Mouse (Mus musculus) stomach, embryonic 14.5 days (tissue): ENCODE results near the gene Srgap3. TPM values are rescaled to one million over a fixed set of nuclear protein-coding genes. Genes with fewer than 3 reads are reported as not detected.
"Not testable (repeated sequence)": the region's sequence is repeated elsewhere in the genome, so short reads cannot be mapped to it uniquely, and the experiment has no call there.

ENCODE experiments used
- ATAC-seq: fragments of 200-750 bp; cut with Nextera tagmentation; 2 replicates; pipeline ENCODE4 v1.8.0; 2017; ENCODE audit warnings: low read depth, moderate TSS enrichment; ENCODE audit not compliant: insufficient number of reproducible peaks, insufficient read depth, low FRiP score
- H3K27ac ChIP-seq: fragments of 300-500 bp; sonication (generic); 2 replicates; pipeline ENCODE4 v1.5.1; 2014; ENCODE audit warnings: mild to moderate bottlenecking, low read length, moderate library complexity, mixed read lengths
- H3K27me3 ChIP-seq: fragments of 300-500 bp; sonication (generic); 2 replicates; pipeline ENCODE4 v1.6.1; 2014; ENCODE audit warnings: low read length, control low read depth, mixed read lengths; ENCODE audit not compliant: control insufficient read depth, insufficient read depth
- H3K36me3 ChIP-seq: fragments of 300-500 bp; sonication (generic); 2 replicates; pipeline ENCODE4 v1.6.1; 2014; ENCODE audit warnings: mild to moderate bottlenecking, control low read depth, low read length, moderate library complexity, mixed read lengths; ENCODE audit not compliant: control insufficient read depth, insufficient read depth
- H3K4me1 ChIP-seq: fragments of 300-500 bp; sonication (generic); 2 replicates; pipeline ENCODE4 v1.6.1; 2014; ENCODE audit warnings: low read length, control low read depth, mixed read lengths; ENCODE audit not compliant: control insufficient read depth, insufficient read depth
- H3K4me2 ChIP-seq: fragments of 300-500 bp; sonication (generic); replicated peaks from 2 replicates; pipeline ENCODE4 v1.6.1; 2014; ENCODE audit warnings: low read depth, low read length, control low read depth
- H3K4me3 ChIP-seq: fragments of 300-500 bp; sonication (generic); 2 replicates; pipeline ENCODE4 v1.5.1; 2014; ENCODE audit warnings: low read depth, low read length, control low read depth
- H3K9ac ChIP-seq: fragments of 300-500 bp; sonication (generic); replicated peaks from 2 replicates; pipeline ENCODE4 v1.6.1; 2014; ENCODE audit warnings: low read depth, mild to moderate bottlenecking, control low read depth, low read length, moderate library complexity, mixed read lengths
- H3K9me3 ChIP-seq: fragments of 300-500 bp; sonication (generic); 2 replicates; pipeline ENCODE4 v1.6.1; 2016; ENCODE audit warnings: low read depth, low read length, control low read depth; ENCODE audit not compliant: control insufficient read depth
- WGBS: fragments of 180-500 bp; shearing (Covaris S2); extraction: QIAGEN DNeasy Blood & Tissue Kit; methylation state at CpG from one replicate; pipeline ENCODE4 v1.1.7; 2014; 5-methylcytosine and 5-hydroxymethylcytosine counted together
- polyA plus RNA-seq: library from polyadenylated mRNA; unstranded; fragments of >200 nt; fragmentation: Nextera tagmentation; extraction: Ambion mirVana; gene quantifications from 2 replicates; pipeline ENCODE4 v1.2.1, GENCODE M21; 2014

Srgap3 gene
- polyA plus RNA-seq, 1 experiment from 2014 or later = 15.3 TPM

GRCm38 (mm10) chr6:112725468-112725867 lies 221.6 kb downstream of the Srgap3 start:
- no peaks in the 10 kb centered on the region; the same call in 1 of the 2 replicates for H3K36me3 ChIP-seq
- H3K4me2 ChIP-seq = no peak overlapping the region
- H3K9ac ChIP-seq = no peak overlapping the region
- H3K4me1 ChIP-seq = 0 out of 2 replicates have a peak, but pooled peaks cover 5% of the 10 kb centered on the region
- H3K9me3 ChIP-seq = no peaks in the 10 kb centered on the region
- H3K27me3 ChIP-seq = no peaks in the 10 kb centered on the region
- H3K27ac ChIP-seq = no peak overlapping the region
- no peak overlapping the region for H3K4me3 ChIP-seq
- ATAC-seq = no peak
- 83% methylated on average over 4 of the region's 4 CpGs for WGBS

GRCm38 (mm10) chr6:112720409-112721080 lies 226.5 kb downstream of the Srgap3 start:
- ATAC-seq = no peak
- no peak overlapping the region for H3K4me2 ChIP-seq
- H3K27me3 ChIP-seq = no peaks in the 10 kb centered on the region
- H3K36me3 ChIP-seq = no peaks in the 10 kb centered on the region; the same call in 1 of the 2 replicates
- no peak overlapping the region for H3K9ac ChIP-seq
- no peaks in the 10 kb centered on the region for H3K4me1 ChIP-seq
- H3K27ac ChIP-seq = no peak overlapping the region
- H3K4me3 ChIP-seq = no peak overlapping the region
- WGBS = 87% methylated on average over 5 of the region's 5 CpGs
- no peaks in the 10 kb centered on the region for H3K9me3 ChIP-seq

GRCm38 (mm10) chr6:112719983-112720382 lies 227.1 kb downstream of the Srgap3 start:
- H3K9me3 ChIP-seq = no peaks in the 10 kb centered on the region
- H3K4me1 ChIP-seq = no peaks in the 10 kb centered on the region
- H3K4me2 ChIP-seq = no peak overlapping the region
- no peaks in the 10 kb centered on the region; the same call in 1 of the 2 replicates for H3K36me3 ChIP-seq
- no peak for ATAC-seq
- H3K27me3 ChIP-seq = no peaks in the 10 kb centered on the region
- H3K27ac ChIP-seq = no peak overlapping the region
- H3K9ac ChIP-seq = no peak overlapping the region
- WGBS = 100% methylated on average over 1 of the region's 1 CpGs
- H3K4me3 ChIP-seq = no peak overlapping the region

GRCm38 (mm10) chr6:112717168-112717567 lies 229.9 kb downstream of the Srgap3 start:
- Histone ChIP-seq H3K27ac (no peak overlapping the region), H3K4me2 (no peak overlapping the region), H3K27me3 (no peaks in the 10 kb centered on the region), H3K9me3 (peaks cover 4% of the 10 kb centered on the region; the same call in 1 of the 2 replicates), H3K4me1 (no peaks in the 10 kb centered on the region), H3K4me3 (no peak overlapping the region), H3K36me3 (no peaks in the 10 kb centered on the region), H3K9ac (no peak overlapping the region)
- 45% methylated on average over 5 of the region's 5 CpGs for WGBS
- no peak for ATAC-seq

GRCm38 (mm10) chr6:112713951-112714350 lies 233.1 kb downstream of the Srgap3 start:
- WGBS = 76% methylated on average over 3 of the region's 3 CpGs
- H3K4me3 ChIP-seq = no peak overlapping the region
- peaks cover 4% of the 10 kb centered on the region; the same call in 1 of the 2 replicates for H3K9me3 ChIP-seq
- no peak for ATAC-seq
- H3K27me3 ChIP-seq = no peaks in the 10 kb centered on the region
- H3K36me3 ChIP-seq = no peaks in the 10 kb centered on the region
- H3K27ac ChIP-seq = no peak overlapping the region
- H3K4me2 ChIP-seq = no peak overlapping the region
- no peaks in the 10 kb centered on the region for H3K4me1 ChIP-seq
- no peak overlapping the region for H3K9ac ChIP-seq

GRCm38 (mm10) chr6:112702296-112702695 lies 244.8 kb downstream of the Srgap3 start:
- WGBS = 69% methylated on average over 4 of the region's 4 CpGs
- not testable (repeated sequence) for H3K4me1 ChIP-seq, H3K9me3 ChIP-seq, H3K27ac ChIP-seq, H3K4me3 ChIP-seq, H3K4me2 ChIP-seq, H3K27me3 ChIP-seq, H3K9ac ChIP-seq, H3K36me3 ChIP-seq, ATAC-seq

GRCm38 (mm10) chr6:112700392-112700791 lies 246.7 kb downstream of the Srgap3 start:
- H3K27me3 ChIP-seq = no peaks in the 10 kb centered on the region
- H3K9ac ChIP-seq = no peak overlapping the region
- no peak overlapping the region for H3K27ac ChIP-seq
- no peak overlapping the region for H3K4me3 ChIP-seq
- no peak for ATAC-seq
- H3K36me3 ChIP-seq = no peaks in the 10 kb centered on the region
- no peaks in the 10 kb centered on the region for H3K4me1 ChIP-seq
- H3K4me2 ChIP-seq = no peak overlapping the region
- 0% methylated on average over 1 of the region's 1 CpGs for WGBS
- H3K9me3 ChIP-seq = no peaks in the 10 kb centered on the region

- no peaks in the 10 kb centered on the region for H3K9me3 ChIP-seq
- H3K4me1 ChIP-seq = no peaks in the 10 kb centered on the region
- H3K4me2 ChIP-seq = no peak overlapping the region
- no peak overlapping the region for H3K4me3 ChIP-seq
- H3K27me3 ChIP-seq = no peaks in the 10 kb centered on the region
- H3K36me3 ChIP-seq = no peaks in the 10 kb centered on the region
- H3K9ac ChIP-seq = no peak overlapping the region
- no peak overlapping the region for H3K27ac ChIP-seq
- ATAC-seq = no peak
- 59% methylated on average over 1 of the region's 1 CpGs for WGBS
Observed at GRCm38 (mm10) chr6:112699115-112699514, 248.0 kb downstream of the Srgap3 start.
